Mouse (Mus musculus) adrenal gland, adult 8-10 months (tissue): ENCODE results near the gene Tmem208. TPM values are rescaled to one million over a fixed set of nuclear protein-coding genes. Genes with fewer than 3 reads are reported as not detected.

Experiments
- DNase-seq: peaks from one replicate; pipeline ENCODE4 v3.0.0; 2022
- total RNA-seq, 4 experiments: library from RNA; stranded (reverse); gene quantifications; 2 replicates each; pipeline ENCODE4 v1.2.4; 2022

The Tmem208 gene
- total RNA-seq, 4 experiments from 2014 or later = 62.1 to 66.9 (median 65.1) TPM

GRCm38 (mm10) chr8:105326968-105327367 is 814 bp downstream of the Tmem208 start:
- DNase-seq = no peak

GRCm38 (mm10) chr8:105330325-105330724 is 4.2 kb downstream of the Tmem208 start:
- no peak for DNase-seq

- no peak for DNase-seq
Observed at GRCm38 (mm10) chr8:105331469-105331868, 5.3 kb downstream of the Tmem208 start.

DNA sequence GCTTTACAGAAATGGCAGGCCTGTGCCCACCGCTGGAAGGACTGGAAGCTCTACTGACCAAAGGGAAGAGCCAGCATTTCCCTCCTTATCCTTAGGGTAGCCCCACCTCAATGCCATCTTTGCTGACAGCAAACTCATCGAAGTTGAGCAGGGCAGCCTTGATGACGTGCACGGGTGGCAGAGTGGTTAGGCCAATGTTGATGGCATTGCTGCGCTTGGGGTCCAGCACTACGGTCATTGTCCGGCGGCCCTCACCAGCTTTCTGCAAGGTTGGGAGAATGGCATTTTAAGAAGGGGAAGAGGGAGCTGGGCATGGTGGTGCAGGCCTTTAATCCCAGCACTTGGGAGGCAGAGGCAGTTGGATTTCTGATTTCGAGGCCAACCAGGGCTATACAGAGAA is 5.8 kb downstream of the Tmem208 start:
- no peak for DNase-seq

GRCm38 (mm10) chr8:105332523-105332922 is 6.4 kb downstream of the Tmem208 start:
- no peak for DNase-seq

DNA sequence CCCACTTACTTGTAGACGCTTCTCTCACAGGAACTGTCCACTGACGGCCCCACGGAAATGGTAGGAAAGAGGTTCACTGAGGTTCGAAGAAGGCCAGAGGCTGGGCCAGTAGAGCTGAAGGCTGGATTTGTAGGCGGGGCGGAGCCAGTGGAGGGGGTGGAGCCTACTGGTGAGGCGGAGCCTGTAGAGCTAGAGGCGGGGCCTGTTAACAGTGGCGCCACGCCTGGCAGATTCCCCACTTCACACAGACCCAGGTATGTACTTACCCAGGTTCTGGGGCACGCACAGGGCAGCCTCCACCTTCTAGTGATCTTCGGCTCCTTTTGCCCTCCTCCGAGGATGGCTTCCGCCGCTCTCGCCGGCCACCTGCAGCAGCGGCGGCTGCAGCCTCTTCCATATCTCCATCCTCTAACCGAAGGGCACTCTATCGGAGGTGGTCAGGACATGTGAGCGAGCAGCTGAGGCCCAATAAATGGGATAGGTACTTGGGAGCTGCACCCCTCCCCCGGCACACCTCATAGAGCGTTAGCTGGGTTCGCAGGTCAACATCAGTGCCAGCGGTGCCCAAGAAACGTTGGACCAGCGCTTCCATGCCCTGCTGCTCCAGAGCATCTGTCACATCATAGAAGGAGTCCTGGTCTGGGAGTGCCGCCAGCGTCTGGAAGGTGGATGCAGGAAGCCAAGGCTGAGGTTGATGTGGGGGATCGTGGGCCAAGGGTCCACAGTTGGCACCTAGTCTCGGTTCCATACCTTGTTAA is 10.4 kb downstream of the Tmem208 start:
- DNase-seq = no peak

GRCm38 (mm10) chr8:105338992-105339391 is 12.8 kb downstream of the Tmem208 start:
- no peak for DNase-seq

- DNase-seq = no peak
Observed at GRCm38 (mm10) chr8:105339886-105340635, 13.9 kb downstream of the Tmem208 start.

GRCm38 (mm10) chr8:105341399-105341798 is 15.2 kb downstream of the Tmem208 start:
- no peak for DNase-seq

- no peak for DNase-seq
Observed at GRCm38 (mm10) chr8:105342768-105343167, 16.6 kb downstream of the Tmem208 start.

DNA sequence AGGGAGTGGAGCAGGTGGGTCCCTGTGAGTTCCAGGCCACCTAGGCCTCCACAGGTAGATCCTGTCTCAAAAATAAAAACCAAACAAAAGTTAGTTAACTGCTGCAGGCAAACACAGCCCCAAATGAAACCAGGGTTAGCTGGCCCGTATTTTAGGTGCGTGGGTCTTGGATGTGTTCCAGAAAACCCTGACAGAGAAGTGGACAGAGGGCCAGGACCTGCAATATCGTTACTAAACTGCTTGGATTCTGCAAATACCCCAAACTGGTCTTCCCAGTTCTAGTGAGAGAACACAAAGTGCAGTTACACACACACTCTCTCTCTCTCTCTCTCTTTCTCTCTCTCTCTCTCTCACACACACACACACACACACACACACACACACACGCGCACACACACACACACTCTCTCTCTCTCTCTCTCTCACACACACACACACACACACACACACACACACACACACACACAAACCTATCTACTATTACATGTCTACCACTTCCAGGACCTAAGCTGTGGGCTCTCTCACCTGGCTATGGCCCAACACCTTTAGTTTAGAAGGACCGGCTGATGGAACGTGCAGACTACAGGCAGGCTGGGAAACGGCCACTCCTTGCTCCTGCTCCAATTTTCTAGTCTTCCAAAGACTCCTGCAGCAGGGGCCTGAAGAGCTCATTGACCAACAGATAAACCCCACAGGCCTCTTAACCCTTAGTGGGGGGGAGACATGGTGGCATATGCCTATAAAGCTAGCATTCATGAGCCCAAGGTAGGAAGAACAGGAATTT is 17.8 kb downstream of the Tmem208 start:
- no peak for DNase-seq

- DNase-seq = peak; percentile 46
Observed at GRCm38 (mm10) chr8:105345061-105345975, 19.2 kb downstream of the Tmem208 start.

- DNase-seq = peak; percentile 48
Observed at GRCm38 (mm10) chr8:105346611-105347427, 20.7 kb downstream of the Tmem208 start.

DNA sequence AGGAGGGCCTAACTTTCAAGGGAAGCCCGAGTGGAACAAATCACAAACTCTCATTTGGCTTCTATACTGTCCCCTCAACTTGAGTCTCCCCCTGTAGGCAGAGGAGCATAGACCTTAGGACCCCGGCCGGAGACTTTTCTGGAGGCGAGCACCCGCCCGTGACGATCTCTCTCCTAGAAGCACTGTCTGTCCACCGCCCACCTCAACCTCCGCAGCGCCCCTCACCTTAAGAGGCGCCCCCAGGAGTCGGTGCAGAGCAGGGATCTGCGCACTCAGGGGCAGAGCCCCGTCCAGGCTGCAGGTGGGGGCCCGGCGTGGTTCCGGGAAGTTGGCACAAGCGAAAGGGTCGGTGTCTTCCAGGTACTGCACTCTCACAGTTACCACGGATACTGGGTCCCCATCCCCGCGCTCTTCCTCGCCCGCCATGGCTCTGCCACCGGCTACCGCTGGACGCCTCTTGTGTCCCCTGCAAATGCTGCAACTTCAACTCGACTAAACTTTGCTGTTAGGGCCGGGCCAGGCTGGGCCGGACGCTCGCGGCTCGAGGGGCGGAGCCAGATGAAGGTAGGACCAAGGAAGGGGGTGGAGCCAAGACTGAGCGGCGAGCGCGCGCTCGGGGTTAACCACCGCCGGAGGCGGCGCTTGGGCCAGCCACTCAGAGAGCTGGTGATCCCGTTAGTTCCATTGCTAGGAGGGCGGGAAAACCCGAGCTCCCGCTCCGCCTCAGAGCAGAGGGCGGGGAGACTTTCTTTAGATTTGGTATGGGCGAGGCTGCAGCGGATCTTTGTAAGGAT is 21.5 kb downstream of the Tmem208 start, which contains the start of gene Fhod1:
Gene Fhod1 (minus strand): TSS at position 526 of the 794 bp plus-strand sequence.
- peak; percentile 94 for DNase-seq

- DNase-seq = peak; percentile 56
Observed at GRCm38 (mm10) chr8:105348450-105349095, 22.4 kb downstream of the Tmem208 start, which contains the start of gene Slc9a5. Gene Slc9a5 (plus strand): TSS chr8:105348843.

GRCm38 (mm10) chr8:105349096-105349771 is 23.1 kb downstream of the Tmem208 start:
- DNase-seq = no peak

GRCm38 (mm10) chr8:105350186-105350585 is 24.0 kb downstream of the Tmem208 start:
- DNase-seq = no peak

DNA sequence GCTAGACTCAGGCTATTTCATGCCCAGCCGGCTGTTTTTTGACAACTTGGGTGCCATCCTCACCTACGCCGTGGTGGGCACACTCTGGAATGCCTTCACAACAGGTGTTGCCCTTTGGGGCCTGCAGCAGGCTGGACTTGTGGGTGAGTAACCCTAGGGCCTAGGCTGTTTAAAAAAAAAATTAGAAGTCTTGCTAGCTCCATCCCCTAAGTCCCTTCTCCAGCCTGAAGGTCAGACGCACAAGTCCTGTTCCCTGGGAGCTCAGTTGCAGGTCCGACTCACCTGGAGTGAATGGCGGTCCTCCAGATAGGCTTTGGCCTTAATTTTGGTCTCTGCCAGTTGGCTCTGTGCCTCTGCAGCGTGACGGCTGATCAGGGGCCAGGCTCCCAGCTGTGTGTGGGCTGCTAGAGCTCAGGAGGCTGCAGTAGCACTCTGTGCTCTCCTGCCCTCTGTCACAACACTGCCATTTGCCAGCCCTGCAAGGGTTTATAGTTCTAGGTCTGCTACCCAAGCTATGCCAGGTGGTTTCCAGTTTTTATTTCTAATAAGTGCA is 27.5 kb downstream of the Tmem208 start:
- DNase-seq = no peak
